Mouse (Mus musculus) G1E-ER4 (cell line): Measurements from ENCODE around the gene Slc25a23. TPM values are rescaled to one million over a fixed set of nuclear protein-coding genes. Genes with fewer than 3 reads are reported as not detected.

Source experiments
- GATA1 ChIP-seq: IDR thresholded peaks from one replicate; pipeline ENCODE4 v1.8.0; 2012; ENCODE audit warnings: low read length, inconsistent platforms
- polyA plus RNA-seq: library from polyadenylated mRNA; stranded (reverse); fragments of >175 nt; gene quantifications from 2 replicates; pipeline ENCODE4 v1.2.3, GENCODE M21; 2012

Gene Slc25a23
- polyA plus RNA-seq = 22.4 and 24.4 TPM in 2 replicates

DNA sequence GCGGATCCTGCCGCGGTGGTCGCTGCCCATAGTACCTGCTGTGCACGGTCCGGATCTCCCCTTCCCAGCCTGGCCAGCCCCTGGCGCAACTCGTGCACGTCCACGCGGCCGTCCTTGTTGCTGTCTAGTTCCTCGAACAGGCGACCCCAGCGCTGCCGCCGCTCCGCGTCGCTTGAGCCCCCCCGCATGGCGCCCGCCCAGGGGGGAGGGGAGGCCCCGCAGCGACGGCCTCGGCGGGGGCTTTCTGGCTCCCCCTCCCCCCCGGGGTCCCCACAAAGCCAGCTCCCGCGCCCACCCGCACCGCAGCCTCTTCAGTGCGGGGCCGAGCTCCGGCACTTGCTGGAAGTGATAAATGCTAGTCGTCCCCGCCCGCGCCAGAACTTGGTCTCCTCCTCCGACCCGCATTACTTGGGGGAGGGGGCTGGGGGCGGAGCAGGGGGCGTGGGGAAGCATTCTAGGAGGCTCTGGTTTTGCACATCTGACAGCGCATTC, at the start of gene Slc25a23:
Gene Slc25a23, minus strand, starts transcription at position 378 of the 492 bp plus-strand sequence.
- TF ChIP-seq GATA1 = no peak

GRCm38 (mm10) chr17:57108666-57109171, 49.1 kb upstream of the Slc25a23 start:
- no peak for TF ChIP-seq GATA1

- no peak for TF ChIP-seq GATA1
Observed at GRCm38 (mm10) chr17:57108040-57108665, 48.5 kb upstream of the Slc25a23 start.

DNA sequence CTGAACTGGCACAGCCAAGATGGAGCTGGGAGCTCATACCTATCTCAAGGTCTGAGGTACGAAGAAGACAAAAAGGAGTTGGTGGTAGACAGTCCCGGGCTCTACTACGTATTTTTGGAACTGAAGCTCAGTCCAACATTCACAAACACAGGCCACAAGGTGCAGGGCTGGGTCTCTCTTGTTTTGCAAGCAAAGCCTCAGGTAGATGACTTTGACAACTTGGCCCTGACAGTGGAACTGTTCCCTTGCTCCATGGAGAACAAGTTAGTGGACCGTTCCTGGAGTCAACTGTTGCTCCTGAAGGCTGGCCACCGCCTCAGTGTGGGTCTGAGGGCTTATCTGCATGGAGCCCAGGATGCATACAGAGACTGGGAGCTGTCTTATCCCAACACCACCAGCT, 47.4 kb upstream of the Slc25a23 start:
- no peak for TF ChIP-seq GATA1

DNA sequence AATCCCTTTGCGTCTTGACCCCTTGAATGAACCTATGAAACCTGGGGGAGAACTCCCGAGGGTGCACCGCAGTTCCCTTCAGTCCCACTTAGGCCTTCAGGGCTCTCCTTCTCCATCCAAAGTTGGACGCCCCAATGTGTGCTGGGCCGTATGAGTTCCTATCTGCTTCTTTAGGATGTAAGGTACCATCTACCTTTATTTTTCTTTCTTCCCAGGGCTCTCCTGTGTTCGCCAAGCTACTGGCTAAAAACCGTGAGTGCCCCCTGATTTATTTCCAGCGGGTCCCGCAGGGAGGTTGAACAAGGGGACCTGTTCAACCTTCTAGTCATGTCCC, 46.3 kb upstream of the Slc25a23 start:
- no peak for TF ChIP-seq GATA1

DNA sequence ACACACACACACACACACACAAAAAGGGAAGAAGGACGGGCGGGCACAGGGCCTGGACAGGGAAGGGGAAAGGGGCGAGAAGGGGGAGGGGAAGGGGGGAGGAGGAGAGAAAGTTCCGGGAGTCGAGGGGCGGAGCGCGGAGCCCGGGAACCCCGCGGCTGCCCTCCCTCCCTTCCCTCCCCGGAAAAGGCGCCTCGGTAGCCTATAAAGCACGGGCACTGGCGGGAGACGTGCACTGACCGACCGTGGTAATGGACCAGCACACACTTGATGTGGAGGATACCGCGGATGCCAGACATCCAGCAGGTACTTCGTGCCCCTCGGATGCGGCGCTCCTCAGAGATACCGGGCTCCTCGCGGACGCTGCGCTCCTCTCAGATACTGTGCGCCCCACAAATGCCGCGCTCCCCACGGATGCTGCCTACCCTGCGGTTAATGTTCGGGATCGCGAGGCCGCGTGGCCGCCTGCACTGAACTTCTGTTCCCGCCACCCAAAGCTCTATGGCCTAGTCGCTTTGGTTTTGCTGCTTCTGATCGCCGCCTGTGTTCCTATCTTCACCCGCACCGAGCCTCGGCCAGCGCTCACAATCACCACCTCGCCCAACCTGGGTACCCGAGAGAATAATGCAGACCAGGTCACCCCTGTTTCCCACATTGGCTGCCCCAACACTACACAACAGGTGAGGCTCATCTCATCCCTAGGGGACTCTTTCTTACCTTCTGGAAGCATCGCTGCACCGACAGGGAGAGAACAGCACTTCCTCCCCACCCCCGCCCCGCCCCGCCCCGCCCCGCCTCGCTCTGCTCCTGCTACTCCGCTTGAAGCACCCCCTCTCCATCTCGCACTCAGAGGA, 45.7 kb upstream of the Slc25a23 start, which contains the start of gene Tnfsf9:
Gene Tnfsf9, plus strand, starts transcription at position 145 of the 854 bp plus-strand sequence.
- TF ChIP-seq GATA1 = no peak

GRCm38 (mm10) chr17:57104496-57104895, 44.8 kb upstream of the Slc25a23 start:
- no peak for TF ChIP-seq GATA1

DNA sequence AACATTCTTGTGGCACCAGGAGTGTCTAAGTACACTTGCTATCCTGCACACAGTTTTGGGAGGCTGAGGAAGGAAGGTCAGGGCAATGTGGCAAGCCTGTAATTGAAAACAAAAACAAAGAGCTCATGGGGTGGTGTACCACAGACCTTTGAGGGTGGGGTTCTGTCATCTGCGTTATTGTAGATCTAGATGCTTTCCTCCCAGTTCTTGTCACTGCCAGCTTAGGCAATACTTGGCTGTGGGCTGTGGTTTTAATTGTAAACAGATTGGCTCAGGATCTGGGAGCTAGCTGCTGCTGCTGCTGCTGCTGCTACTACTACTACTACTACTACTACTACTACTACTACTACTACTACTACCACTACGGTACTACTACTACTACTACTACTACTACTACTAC, 42.6 kb upstream of the Slc25a23 start:
- no peak for TF ChIP-seq GATA1

DNA sequence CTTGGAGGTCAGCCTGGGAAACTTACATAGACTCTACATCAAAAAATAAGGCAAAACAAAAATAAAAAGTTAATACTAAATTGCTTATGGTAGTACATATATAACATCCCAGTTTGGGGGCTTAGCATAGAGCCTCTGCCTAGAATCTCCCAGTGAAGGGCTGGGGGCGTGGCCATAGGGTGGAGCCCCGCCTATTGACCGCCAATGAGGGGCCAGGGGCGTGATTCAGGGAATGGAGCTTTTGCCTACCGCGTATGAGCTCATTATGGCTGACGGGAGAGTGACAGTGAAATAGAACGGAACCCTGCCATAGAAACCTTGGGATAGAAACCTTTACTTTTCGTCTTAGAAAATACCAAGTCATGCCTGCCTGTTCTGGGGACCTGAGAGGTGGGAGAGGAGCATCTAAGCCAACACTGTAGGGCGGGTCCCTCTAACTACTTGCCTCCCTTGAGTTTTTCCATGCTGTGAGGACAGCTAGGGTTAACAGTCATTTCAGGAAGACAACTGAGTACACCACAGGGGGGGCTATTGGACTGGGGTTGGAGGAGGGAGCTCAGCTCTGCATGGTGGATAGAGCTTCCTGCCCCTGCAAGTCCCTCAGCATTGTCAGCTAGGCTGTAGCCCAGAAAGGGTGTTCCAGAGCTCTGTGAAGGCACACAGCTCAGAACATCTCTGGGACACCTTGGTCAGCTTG, 40.1 kb upstream of the Slc25a23 start:
- TF ChIP-seq GATA1 = no peak

DNA sequence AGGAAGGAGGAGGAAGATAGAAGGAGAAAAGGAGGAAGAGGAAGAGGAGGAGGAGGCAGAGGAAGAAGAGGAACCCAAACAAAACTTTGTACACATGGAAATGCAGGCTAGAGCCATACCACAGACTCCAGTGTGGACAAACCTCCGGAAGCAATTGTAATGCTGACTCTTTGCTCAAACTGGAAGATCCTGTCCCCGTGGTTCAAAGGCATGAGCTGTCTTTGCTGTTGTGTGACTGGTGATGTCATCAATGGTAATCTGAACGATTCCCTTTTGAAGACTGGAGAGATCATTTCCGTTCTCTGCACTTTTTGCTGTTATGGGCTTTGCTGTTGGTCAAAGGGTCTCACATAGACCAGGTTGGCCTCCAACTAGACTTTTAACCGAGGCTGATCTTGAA, 38.7 kb upstream of the Slc25a23 start:
- TF ChIP-seq GATA1 = no peak

DNA sequence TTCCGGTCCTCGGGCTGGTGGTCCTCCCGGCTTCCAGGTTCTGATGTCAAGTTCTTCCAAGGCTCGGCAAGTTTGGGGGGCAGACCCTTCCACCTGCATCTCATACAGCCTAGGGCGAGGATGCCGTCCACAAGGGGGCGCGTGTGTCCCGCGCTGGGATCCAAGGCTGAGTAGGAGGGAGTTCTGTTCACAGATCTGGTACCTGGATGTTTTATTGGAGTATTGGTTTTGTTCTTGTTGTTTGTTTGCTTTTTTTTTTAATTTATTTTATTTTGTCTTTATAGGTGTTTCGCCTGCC, 36.9 kb upstream of the Slc25a23 start:
- no peak for TF ChIP-seq GATA1

DNA sequence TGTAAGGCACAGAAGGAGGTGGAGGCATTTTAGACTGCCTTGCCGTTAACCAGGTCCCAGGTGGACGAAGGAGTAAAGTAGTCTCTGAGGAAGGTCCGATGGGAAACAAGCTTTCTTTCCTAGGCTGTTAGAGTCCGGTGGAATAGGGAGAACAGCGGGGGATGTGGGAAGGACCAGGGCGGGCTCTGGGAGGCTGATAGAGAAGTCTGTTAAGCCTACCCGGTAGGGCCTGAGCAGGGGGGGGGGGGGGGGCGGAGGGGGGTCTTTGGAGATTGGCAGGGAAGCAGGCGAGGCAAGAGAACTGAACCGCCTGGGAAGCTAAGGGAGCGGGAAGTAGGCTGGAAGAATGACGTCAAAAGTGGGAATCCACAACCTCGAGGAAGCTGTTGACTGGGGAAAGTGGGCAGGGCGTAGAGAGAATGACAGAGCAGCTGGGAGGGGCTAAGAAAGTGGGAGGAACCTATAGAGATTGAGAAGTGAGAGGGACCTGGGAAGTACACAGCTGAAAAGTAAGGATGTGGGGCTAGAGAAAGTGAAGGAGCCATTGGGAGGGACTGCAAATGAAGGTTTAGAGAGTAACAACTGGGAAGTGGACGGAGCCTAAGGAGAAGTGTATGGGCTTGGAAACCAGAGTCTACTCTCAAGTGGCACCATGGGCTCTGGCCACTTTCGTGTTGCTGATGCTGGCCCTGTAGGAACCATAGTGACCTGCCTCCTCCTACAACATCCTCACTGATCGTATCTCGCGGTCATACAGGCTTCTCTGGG, 36.4 kb upstream of the Slc25a23 start:
- no peak for TF ChIP-seq GATA1

DNA sequence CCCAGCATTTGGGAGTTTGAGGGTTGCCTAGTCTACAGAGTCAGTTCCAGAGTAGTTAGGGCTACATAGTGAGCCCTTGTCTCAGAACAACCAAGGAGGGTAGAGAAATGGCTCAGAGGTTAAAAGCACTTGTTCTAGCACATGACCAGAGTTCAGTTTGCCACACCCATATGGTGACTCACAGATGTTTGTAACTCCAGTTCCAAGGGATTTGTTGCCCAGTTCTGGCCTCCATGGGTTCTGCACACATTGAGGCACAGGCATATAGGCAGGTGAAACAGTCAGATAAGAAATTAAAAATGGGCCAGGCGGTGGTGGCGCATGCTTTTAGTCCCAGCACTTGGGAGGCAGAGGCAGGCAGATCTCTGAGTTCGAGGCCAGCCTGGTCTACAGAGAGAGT, 34.6 kb upstream of the Slc25a23 start:
- TF ChIP-seq GATA1 = no peak

DNA sequence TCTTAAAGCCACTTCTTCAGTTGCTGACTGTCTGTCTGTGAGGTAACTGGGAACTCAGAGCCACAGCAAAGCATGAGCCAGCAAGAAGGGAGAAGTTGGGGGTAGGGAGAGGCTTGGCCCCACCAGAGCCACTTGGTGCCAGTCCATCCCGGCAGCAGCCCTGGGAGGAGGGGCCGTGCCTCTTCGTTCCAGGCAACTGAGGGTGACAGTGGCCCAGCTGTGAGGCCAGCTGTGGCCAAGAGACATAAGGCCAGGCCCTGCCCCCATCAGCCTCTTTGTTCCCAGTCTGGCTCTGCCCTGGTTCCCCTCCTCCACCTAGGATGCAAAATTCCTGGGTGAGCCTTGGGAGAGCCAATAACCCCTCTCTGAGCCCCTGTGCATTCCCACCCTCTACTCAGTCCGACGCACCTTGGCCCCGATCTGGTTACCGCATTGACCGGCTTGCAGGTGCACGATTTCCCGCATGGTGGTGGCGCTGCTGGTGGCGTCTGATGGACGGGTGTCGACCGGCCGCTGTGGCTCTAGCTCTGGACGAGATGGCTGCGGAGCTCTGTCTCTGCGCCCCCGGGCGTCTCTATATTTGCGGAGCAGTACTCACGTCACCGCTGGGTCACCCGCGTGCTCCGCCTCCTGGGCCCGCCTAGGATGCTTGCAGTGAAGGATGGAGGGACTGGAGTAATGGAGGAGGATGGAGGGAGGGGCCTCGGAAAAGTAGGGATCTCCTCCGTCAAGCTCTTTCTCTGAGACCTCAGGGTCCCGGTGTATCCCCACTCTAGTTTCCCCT, 27.6 kb upstream of the Slc25a23 start, which contains the start of gene Tubb4a:
Gene Tubb4a, minus strand, starts transcription at position 734 of the 784 bp plus-strand sequence.
- TF ChIP-seq GATA1 = no peak
